Mouse (Mus musculus): ENCODE measurements at regions not wholly inside any gene's neighbourhood (a gene's known extent, or its start where the extent isn't known, plus 50 kb on each side); places are given as distances from the start of the nearest gene placed in this dataset.

GRCm38 (mm10) chr13:31341282-31342100 lies 214.4 kb upstream of the Foxq1 start:
- ATAC-seq (ENCODE audit: insufficient read depth) (no peak), DNase-seq (no peak)
- Histone ChIP-seq H3K27ac (ENCODE audit: low read depth) (no peak overlapping the region), H3K36me3 (ENCODE audit: insufficient read depth) (no peaks in the 10 kb centered on the region), H3K9me3 (ENCODE audit: low read depth, low read length) (no peaks in the 10 kb centered on the region), H3K9ac (no peak overlapping the region), H3K27me3 (ENCODE audit: insufficient read depth, low read length) (no peaks in the 10 kb centered on the region), H3K4me2 (no peak overlapping the region), H3K4me3 (ENCODE audit: low read depth, low read length) (no peak overlapping the region), H3K4me1 (ENCODE audit: insufficient read depth) (no peaks in the 10 kb centered on the region)
- 65% methylated on average over 15 of the region's 15 CpGs for WGBS
- TF ChIP-seq CTCF (IDR thresholded peaks at IDR 0.05; ENCODE audit: low read depth): no peak

GRCm38 (mm10) chr13:31346205-31346604 lies 209.7 kb upstream of the Foxq1 start:
- no peaks in the 10 kb centered on the region for H3K27me3 ChIP-seq (ENCODE audit: insufficient read depth, low read length)
- H3K9ac ChIP-seq: no peak overlapping the region
- ATAC-seq (ENCODE audit: insufficient read depth): no peak
- no peak overlapping the region for H3K27ac ChIP-seq (ENCODE audit: low read depth)
- 48% methylated on average over 1 of the region's 1 CpGs for WGBS
- no peaks in the 10 kb centered on the region for H3K9me3 ChIP-seq (ENCODE audit: low read depth, low read length)
- DNase-seq: no peak
- H3K36me3 ChIP-seq (ENCODE audit: insufficient read depth): no peaks in the 10 kb centered on the region
- no peak overlapping the region for H3K4me3 ChIP-seq (ENCODE audit: low read depth, low read length)
- no peaks in the 10 kb centered on the region for H3K4me1 ChIP-seq (ENCODE audit: insufficient read depth)
- TF ChIP-seq CTCF (IDR thresholded peaks at IDR 0.05; ENCODE audit: low read depth): no peak
- no peak overlapping the region for H3K4me2 ChIP-seq

- peak; percentile 85 for DNase-seq
- Histone ChIP-seq H3K9me3 (ENCODE audit: low read depth, low read length) (no peaks in the 10 kb centered on the region), H3K27ac (ENCODE audit: low read depth) (no peak overlapping the region), H3K4me3 (ENCODE audit: low read depth, low read length) (no peak overlapping the region), H3K36me3 (ENCODE audit: insufficient read depth) (no peaks in the 10 kb centered on the region), H3K4me2 (no peak overlapping the region), H3K27me3 (ENCODE audit: insufficient read depth, low read length) (no peaks in the 10 kb centered on the region), H3K4me1 (ENCODE audit: insufficient read depth) (no peaks in the 10 kb centered on the region), H3K9ac (no peak overlapping the region)
- 32% methylated on average over 2 of the region's 2 CpGs for WGBS
- no peak for TF ChIP-seq CTCF (IDR thresholded peaks at IDR 0.05; ENCODE audit: low read depth)
- peak; percentile 82 for ATAC-seq (ENCODE audit: insufficient read depth)
Measured at GRCm38 (mm10) chr13:31347000-31347399, 208.9 kb upstream of the Foxq1 start.

DNA sequence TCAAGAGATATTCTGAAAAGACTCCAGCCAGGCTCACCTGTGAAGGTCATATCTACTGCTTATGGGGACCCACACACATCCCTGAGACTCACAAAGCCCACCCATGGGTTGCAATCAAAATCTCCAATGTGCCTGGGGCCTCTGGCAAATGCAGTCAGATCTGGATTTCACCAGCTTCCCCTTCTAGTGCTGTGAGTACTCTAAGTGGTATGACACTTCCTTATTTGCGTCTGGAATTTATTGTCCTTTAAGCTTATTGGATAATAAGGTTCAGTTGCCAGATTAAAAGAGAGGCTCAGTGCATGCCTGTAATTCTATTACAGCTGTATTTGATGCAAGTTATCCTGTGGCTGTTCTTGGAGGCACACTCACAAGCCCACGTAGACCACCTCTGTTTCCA lies 206.3 kb upstream of the Foxq1 start:
- no peaks in the 10 kb centered on the region for H3K4me1 ChIP-seq (ENCODE audit: insufficient read depth)
- H3K27me3 ChIP-seq (ENCODE audit: insufficient read depth, low read length): no peaks in the 10 kb centered on the region
- no peaks in the 10 kb centered on the region for H3K9me3 ChIP-seq (ENCODE audit: low read depth, low read length)
- no peak overlapping the region for H3K9ac ChIP-seq
- DNase-seq: no peak
- H3K4me3 ChIP-seq (ENCODE audit: low read depth, low read length): no peak overlapping the region
- H3K4me2 ChIP-seq: no peak overlapping the region
- no peak for ATAC-seq (ENCODE audit: insufficient read depth)
- TF ChIP-seq CTCF (IDR thresholded peaks at IDR 0.05; ENCODE audit: low read depth): no peak
- H3K36me3 ChIP-seq (ENCODE audit: insufficient read depth): no peaks in the 10 kb centered on the region
- no peak overlapping the region for H3K27ac ChIP-seq (ENCODE audit: low read depth)
- WGBS: 68% methylated on average over 2 of the region's 2 CpGs

DNA sequence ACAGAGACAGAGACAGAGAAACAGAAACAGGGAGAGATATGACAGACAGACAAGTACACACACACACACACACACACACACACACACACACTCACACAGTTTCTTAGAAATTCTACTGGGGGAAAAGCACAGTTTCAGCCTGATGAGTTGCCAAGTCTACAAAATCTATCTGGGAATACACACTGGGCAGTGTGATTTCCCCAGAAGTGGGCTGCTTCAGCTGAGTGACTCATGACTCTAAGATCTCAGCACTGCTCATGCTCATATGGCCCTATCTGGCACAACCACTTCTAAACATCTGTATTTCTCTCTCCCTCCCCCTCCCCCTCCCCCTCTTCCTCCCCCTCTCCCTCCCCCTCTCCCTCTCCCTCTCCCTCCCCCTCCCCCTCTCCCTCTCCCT lies 204.5 kb upstream of the Foxq1 start:
- Histone ChIP-seq H3K27ac (ENCODE audit: low read depth) (no peak overlapping the region), H3K4me3 (ENCODE audit: low read depth, low read length) (no peak overlapping the region), H3K9me3 (ENCODE audit: low read depth, low read length) (no peaks in the 10 kb centered on the region), H3K9ac (no peak overlapping the region), H3K4me2 (no peak overlapping the region), H3K4me1 (ENCODE audit: insufficient read depth) (no peaks in the 10 kb centered on the region), H3K27me3 (ENCODE audit: insufficient read depth, low read length) (no peaks in the 10 kb centered on the region), H3K36me3 (ENCODE audit: insufficient read depth) (no peaks in the 10 kb centered on the region)
- TF ChIP-seq CTCF (IDR thresholded peaks at IDR 0.05; ENCODE audit: low read depth): no peak
- ATAC-seq (ENCODE audit: insufficient read depth) (peak; percentile 65; the same call in 1 of the 2 replicates), DNase-seq (peak; percentile 54)

- Histone ChIP-seq H3K36me3 (ENCODE audit: insufficient read depth) (no peaks in the 10 kb centered on the region), H3K4me2 (no peak overlapping the region), H3K27me3 (ENCODE audit: insufficient read depth, low read length) (no peaks in the 10 kb centered on the region), H3K27ac (ENCODE audit: low read depth) (no peak overlapping the region), H3K4me1 (ENCODE audit: insufficient read depth) (no peaks in the 10 kb centered on the region), H3K9me3 (ENCODE audit: low read depth, low read length) (no peaks in the 10 kb centered on the region), H3K4me3 (ENCODE audit: low read depth, low read length) (no peak overlapping the region), H3K9ac (no peak overlapping the region)
- ATAC-seq (ENCODE audit: insufficient read depth): no peak
- TF ChIP-seq CTCF (IDR thresholded peaks at IDR 0.05; ENCODE audit: low read depth): peak; percentile 45
- WGBS: 72% methylated on average over 5 of the region's 5 CpGs
- DNase-seq: peak; percentile 39
Measured at GRCm38 (mm10) chr13:31352825-31353224, 203.1 kb upstream of the Foxq1 start.

GRCm38 (mm10) chr13:31359353-31359752 lies 196.6 kb upstream of the Foxq1 start:
- ATAC-seq (ENCODE audit: insufficient read depth) (no peak), DNase-seq (no peak)
- H3K9ac ChIP-seq: no peak overlapping the region
- H3K36me3 ChIP-seq (ENCODE audit: insufficient read depth): no peaks in the 10 kb centered on the region
- no peaks in the 10 kb centered on the region for H3K27me3 ChIP-seq (ENCODE audit: insufficient read depth, low read length)
- WGBS: 88% methylated on average over 4 of the region's 4 CpGs
- no peak overlapping the region for H3K27ac ChIP-seq (ENCODE audit: low read depth)
- H3K9me3 ChIP-seq (ENCODE audit: low read depth, low read length): no peaks in the 10 kb centered on the region
- TF ChIP-seq CTCF (IDR thresholded peaks at IDR 0.05; ENCODE audit: low read depth): no peak
- no peaks in the 10 kb centered on the region for H3K4me1 ChIP-seq (ENCODE audit: insufficient read depth)
- H3K4me3 ChIP-seq (ENCODE audit: low read depth, low read length): no peak overlapping the region
- no peak overlapping the region for H3K4me2 ChIP-seq
